Mouse (Mus musculus): Measurements from ENCODE around the gene Olfr522.

DNA sequence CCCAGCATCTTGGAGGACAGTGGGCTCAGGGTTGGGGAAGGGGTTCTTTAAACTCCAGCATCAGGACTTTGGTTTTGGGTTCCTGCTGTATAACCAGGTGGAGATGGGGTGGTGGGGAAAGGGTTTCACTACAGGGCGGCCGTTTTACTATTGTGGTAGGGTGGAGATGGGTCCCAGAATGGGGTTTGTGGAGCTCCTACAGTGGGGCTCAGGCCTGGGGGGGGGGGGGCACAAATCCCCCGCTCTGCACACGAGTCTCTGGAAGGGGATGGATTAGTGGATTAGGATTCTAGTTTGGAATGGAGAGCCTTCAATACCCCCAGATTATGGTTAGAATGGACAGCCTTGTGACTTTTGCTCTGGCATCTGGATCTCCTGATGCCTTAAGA lies 10.7 kb downstream of the Olfr522 start:
- TF ChIP-seq CTCF (IDR thresholded peaks at IDR 0.05; ENCODE audit: low read depth) = no peak
- TF ChIP-seq EP300 (optimal IDR thresholded peaks at IDR 0.05) = no peak
